Mouse (Mus musculus) c-Kit-positive CD71-positive TER-119-negative erythroid progenitor cells, embryonic 14.5 days (primary cell): ENCODE results near the gene Mapkap1.

ENCODE experiments used
- DNase-seq: peaks from one replicate; pipeline ENCODE4 v3.0.0-alpha.2; 2013; ENCODE audit warnings: low read depth

The Mapkap1 gene

DNA sequence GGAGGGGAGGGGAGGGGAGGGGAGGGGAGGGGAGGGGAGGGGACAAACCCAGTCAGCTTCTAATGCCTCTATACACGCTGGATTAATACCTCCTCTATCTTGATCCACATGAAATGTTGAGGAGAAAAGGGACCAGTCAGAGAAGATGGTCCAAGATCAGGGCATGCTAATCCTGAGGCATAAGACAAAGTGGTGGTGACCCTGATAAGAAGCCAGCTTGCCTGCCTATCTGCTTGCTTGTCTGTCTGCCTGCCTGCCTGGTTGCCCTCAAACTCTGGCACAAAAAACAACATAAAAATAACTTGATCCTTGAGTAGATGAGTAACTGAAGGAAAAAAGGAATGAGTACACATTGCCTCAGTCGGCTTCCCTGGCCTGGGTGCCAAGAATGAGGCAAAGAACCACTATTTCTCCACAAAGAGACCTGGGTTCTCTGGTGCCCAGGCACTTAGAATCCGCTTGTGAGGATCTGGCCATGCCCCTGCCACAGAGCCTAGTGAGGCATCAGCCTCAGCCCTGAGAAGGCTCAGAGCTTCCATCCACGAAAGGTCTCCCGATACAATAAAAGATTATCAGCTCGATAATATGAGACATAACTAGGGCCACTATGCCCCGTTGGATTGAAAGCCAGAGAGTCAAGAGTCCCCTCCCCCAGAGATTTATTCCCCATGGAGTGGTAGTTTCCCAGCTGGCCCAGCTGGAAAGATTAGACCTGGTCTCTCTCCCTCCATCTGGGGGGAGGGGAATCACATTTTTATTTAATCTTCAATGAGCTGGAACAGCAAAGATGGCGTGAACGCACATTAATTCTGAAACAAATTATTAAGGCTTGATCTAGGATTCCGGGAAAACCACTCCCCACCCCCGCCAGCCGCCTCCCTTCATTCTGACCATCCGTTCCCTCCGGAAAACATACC lies 228.9 kb downstream of the Mapkap1 start:
- DNase-seq = no peak

DNA sequence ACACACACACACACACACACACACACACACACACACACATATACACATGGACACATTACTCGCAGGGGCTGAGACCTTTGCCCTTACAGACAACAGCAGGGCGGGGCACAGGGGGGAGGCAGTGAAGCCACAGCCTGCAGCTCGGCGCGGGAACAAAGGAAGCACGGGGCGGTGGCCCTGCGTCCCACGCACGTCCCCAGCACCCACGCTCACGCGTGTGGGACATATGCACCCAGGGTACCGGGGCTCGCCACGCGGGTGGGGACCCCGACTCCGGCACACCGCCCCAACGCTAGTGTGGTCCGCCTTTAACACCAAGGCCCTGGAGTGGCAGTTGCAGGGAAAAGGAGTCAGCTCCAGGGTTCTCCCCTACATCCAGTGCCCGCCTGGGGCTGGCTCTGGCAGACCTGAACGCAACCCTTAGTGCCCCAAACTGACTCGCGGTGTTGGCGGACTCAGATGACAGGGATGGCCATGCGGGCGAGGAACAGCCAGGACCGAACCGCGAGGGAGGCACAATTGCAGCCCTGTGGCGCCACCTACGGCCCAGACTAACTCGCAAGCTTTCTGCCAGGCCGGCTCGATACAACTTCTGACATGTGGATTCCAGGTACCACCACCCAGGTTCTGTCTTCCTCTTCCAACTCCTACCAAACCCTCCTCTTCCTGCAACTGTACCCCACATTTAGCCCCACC lies 232.5 kb downstream of the Mapkap1 start:
- DNase-seq = peak; percentile 75

GRCm38 (mm10) chr2:34639725-34640124 lies 233.2 kb downstream of the Mapkap1 start:
- DNase-seq = no peak

DNA sequence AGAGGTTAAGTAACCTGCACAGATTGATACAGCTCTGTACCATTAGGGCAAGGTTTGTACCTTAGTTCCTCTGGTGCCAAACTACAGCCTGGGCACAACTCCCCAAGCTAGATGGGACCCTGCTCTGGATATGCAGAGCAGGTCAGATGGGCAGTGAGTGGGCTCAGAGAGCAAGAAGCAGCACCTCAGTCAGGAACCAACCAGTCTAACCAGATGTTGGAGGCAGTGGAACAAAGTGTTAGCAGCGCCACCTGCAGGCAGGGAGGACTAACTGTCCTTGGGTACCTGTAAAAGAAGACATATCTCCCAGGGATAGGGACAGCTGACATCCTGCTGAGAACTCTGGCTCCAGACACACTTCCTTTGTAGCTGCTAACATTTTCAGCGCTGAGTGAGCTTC lies 235.8 kb downstream of the Mapkap1 start:
- DNase-seq = peak; percentile 66

- DNase-seq = peak; percentile 51
Observed at GRCm38 (mm10) chr2:34644571-34645526, 238.3 kb downstream of the Mapkap1 start.

GRCm38 (mm10) chr2:34645851-34646540 lies 239.4 kb downstream of the Mapkap1 start:
- DNase-seq = peak; percentile 80

- no peak for DNase-seq
Observed at GRCm38 (mm10) chr2:34646541-34646865, 239.9 kb downstream of the Mapkap1 start.

- no peak for DNase-seq
Observed at GRCm38 (mm10) chr2:34647410-34647809, 240.8 kb downstream of the Mapkap1 start.

GRCm38 (mm10) chr2:34667820-34668219 lies 261.2 kb downstream of the Mapkap1 start:
- no peak for DNase-seq

DNA sequence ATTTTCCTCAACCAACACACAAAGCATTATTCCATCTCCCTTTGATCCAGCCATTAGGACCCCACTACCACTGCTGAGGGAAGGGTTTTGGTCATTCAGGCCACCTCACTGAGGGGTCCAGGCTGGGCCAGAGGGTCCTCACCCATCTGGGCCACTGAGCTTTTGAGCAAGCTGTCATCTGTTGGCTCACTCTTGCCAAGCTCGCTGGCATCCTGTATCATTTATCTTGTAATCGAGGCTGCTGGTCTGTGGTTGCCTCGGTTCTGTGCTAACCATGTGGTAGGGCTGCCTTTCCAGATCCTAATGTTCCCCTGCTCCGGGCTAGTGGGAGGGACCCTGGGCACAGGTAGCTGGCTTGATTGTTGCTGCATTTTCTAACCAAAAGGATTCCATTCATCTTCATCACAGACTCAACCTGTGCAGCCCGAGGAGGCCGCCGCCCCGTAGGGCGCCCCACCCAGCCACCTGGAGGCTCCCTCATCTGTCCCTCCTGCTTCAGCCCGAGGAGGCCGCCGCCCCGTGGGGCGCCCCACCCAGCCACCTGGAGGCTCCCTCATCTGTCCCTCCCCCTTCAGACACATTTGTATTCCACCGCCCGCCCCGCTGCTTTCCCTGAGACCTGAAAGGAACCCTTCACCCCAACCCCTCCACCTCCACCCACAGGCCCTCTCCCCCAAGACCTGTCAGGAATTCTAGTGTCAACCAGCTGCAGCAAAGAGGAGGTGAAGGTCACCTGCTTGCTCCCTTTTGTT lies 262.0 kb downstream of the Mapkap1 start:
- DNase-seq = no peak

- DNase-seq = no peak
Observed at GRCm38 (mm10) chr2:34669203-34669746, 262.7 kb downstream of the Mapkap1 start.

DNA sequence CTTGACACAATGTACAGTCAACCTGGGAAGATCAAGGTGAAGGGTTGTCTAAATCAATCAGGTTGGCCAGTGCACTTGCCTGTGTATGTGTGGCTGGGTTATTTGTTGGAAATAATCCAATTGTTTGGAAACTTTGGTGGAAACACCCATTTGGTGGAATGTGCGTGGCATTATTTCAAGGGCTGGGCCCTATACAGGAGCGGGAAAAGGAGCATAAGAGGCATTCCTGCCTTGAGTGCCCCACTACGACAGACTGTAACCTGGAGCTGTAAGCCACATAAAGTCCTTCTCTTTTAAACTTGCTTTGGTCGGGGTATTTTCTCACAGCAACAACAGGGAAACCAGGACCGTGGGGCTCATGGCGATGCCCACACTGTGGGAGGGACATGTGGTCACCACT lies 263.9 kb downstream of the Mapkap1 start:
- no peak for DNase-seq

GRCm38 (mm10) chr2:34671385-34672026 lies 264.9 kb downstream of the Mapkap1 start:
- peak; percentile 33 for DNase-seq

DNA sequence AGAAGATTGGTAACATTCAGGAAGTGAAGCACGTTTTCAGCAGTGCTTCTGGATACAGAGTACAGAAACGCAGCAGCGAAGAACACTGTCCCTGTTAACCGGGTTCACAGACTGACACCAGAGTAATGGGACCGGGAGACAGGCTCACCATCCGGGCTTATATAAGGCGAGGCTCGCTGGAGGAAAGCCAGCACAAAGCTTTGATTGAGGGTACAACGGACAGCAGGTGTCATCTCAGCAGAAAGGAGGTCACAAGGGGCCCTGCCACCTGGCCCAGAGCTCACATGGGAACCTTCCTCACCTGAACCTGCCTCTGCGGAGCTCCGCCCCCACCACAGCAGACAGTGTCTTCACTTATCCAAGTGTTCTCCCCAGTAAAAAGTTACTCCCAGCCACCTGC lies 267.3 kb downstream of the Mapkap1 start:
- no peak for DNase-seq
